Mouse (Mus musculus): ENCODE measurements around the gene Fgfr2. TPM values are rescaled to one million over a fixed set of nuclear protein-coding genes. Genes with fewer than 3 reads are reported as not detected.

The Fgfr2 gene
- polyA plus RNA-seq, 1 experiment = 114 TPM

GRCm38 (mm10) chr7:130827431-130827830, 2295.7 kb downstream of the Fgfr2 start:
- WGBS = 35% methylated on average over 3 of the region's 3 CpGs
- H3K4me1 ChIP-seq (ENCODE audit: control insufficient read depth, insufficient read depth, low read length) = no peaks in the 10 kb centered on the region
- H3K4me3 ChIP-seq (replicated peaks; ENCODE audit: extremely low read depth, low read depth, low read length) = no peak overlapping the region
- TF ChIP-seq CTCF (IDR thresholded peaks at IDR 0.05; ENCODE audit: insufficient read depth, low read length) = peak; percentile 39; the same call in 1 of the 2 replicates
- TF ChIP-seq POLR2A (IDR thresholded peaks at IDR 0.05; ENCODE audit: borderline replicate concordance, extremely low read depth, low read depth, low read length) = no peak
- peak; percentile 56 for DNase-seq

GRCm38 (mm10) chr7:130826343-130826742, 2296.8 kb downstream of the Fgfr2 start:
- no peak for DNase-seq
- H3K4me1 ChIP-seq (ENCODE audit: control insufficient read depth, insufficient read depth, low read length) = no peaks in the 10 kb centered on the region
- TF ChIP-seq CTCF (IDR thresholded peaks at IDR 0.05; ENCODE audit: insufficient read depth, low read length) (no peak), POLR2A (IDR thresholded peaks at IDR 0.05; ENCODE audit: borderline replicate concordance, extremely low read depth, low read depth, low read length) (no peak)
- 76% methylated on average over 3 of the region's 3 CpGs for WGBS
- H3K4me3 ChIP-seq (replicated peaks; ENCODE audit: extremely low read depth, low read depth, low read length) = no peak overlapping the region

GRCm38 (mm10) chr7:130823992-130824391, 2299.2 kb downstream of the Fgfr2 start:
- Histone ChIP-seq H3K4me1 (ENCODE audit: control insufficient read depth, insufficient read depth, low read length) (no peaks in the 10 kb centered on the region), H3K4me3 (replicated peaks; ENCODE audit: extremely low read depth, low read depth, low read length) (no peak overlapping the region)
- no peak for DNase-seq
- WGBS = 33% methylated on average over 9 of the region's 9 CpGs
- TF ChIP-seq POLR2A (IDR thresholded peaks at IDR 0.05; ENCODE audit: borderline replicate concordance, extremely low read depth, low read depth, low read length) (no peak), CTCF (IDR thresholded peaks at IDR 0.05; ENCODE audit: insufficient read depth, low read length) (no peak)

DNA sequence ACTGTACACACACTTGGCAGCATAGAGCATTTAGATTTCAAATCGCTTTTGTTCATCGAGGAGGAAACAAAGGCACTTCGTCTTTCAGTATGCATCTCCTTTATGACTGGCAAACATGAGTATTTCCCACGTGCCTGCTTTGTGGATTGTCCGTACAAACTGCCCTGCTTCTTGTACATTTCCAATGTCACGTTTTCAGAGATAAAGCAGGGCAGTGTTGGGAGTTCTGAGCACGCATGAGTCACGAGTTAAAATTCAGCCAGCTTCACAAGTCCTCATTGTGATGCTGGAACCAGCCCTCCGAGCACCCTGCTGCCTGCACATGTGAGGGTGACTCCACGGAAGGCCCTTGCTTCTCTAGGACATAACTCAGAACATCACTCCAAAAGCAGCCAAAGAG, 2303.5 kb downstream of the Fgfr2 start:
- 48% methylated on average over 10 of the region's 10 CpGs for WGBS

GRCm38 (mm10) chr7:130818813-130819212, 2304.3 kb downstream of the Fgfr2 start:
- 64% methylated on average over 5 of the region's 5 CpGs for WGBS
- no peaks in the 10 kb centered on the region for H3K4me1 ChIP-seq (ENCODE audit: control insufficient read depth, insufficient read depth, low read length)
- TF ChIP-seq POLR2A (IDR thresholded peaks at IDR 0.05; ENCODE audit: borderline replicate concordance, extremely low read depth, low read depth, low read length) = no peak
- TF ChIP-seq CTCF (IDR thresholded peaks at IDR 0.05; ENCODE audit: insufficient read depth, low read length) = no peak
- DNase-seq = no peak
- no peak overlapping the region for H3K4me3 ChIP-seq (replicated peaks; ENCODE audit: extremely low read depth, low read depth, low read length)

More for the DNA sequence above, 2303.5 kb downstream of the Fgfr2 start:
- H3K4me1 ChIP-seq (ENCODE audit: control insufficient read depth, insufficient read depth, low read length) = no peaks in the 10 kb centered on the region
- no peak for TF ChIP-seq POLR2A (IDR thresholded peaks at IDR 0.05; ENCODE audit: borderline replicate concordance, extremely low read depth, low read depth, low read length)
- TF ChIP-seq CTCF (IDR thresholded peaks at IDR 0.05; ENCODE audit: insufficient read depth, low read length) = no peak
- H3K4me3 ChIP-seq (replicated peaks; ENCODE audit: extremely low read depth, low read depth, low read length) = no peak overlapping the region
- no peak for DNase-seq

DNA sequence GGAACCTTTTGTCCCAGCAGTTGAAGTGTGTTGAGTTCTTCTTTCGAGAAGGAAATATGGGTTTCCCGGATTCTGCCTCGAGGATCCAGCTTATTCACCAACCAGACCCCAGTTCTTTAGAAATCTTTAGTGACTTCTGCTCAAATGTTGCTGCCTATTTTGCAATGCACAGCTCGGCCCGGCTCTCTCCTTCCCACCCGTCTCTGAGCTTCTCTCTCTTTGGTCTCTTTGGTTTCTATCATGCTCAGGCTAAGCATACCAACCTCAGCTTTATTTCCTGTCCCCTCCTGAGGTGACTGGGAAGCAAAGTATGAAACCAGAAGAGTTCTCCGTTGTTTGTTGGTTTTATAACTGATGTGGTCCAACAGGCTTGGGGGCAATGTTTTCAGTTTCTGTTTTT, 2306.9 kb downstream of the Fgfr2 start:
- DNase-seq = no peak
- H3K4me3 ChIP-seq (replicated peaks; ENCODE audit: extremely low read depth, low read depth, low read length) = no peak overlapping the region
- WGBS = 67% methylated on average over 7 of the region's 7 CpGs
- H3K4me1 ChIP-seq (ENCODE audit: control insufficient read depth, insufficient read depth, low read length) = no peaks in the 10 kb centered on the region
- no peak for TF ChIP-seq CTCF (IDR thresholded peaks at IDR 0.05; ENCODE audit: insufficient read depth, low read length)
- TF ChIP-seq POLR2A (IDR thresholded peaks at IDR 0.05; ENCODE audit: borderline replicate concordance, extremely low read depth, low read depth, low read length) = no peak

- no peak overlapping the region for H3K4me3 ChIP-seq (replicated peaks; ENCODE audit: extremely low read depth, low read depth, low read length)
- H3K4me1 ChIP-seq (ENCODE audit: control insufficient read depth, insufficient read depth, low read length) = no peaks in the 10 kb centered on the region
- TF ChIP-seq POLR2A (IDR thresholded peaks at IDR 0.05; ENCODE audit: borderline replicate concordance, extremely low read depth, low read depth, low read length) (no peak), CTCF (IDR thresholded peaks at IDR 0.05; ENCODE audit: insufficient read depth, low read length) (no peak)
- no peak for DNase-seq
- 95% methylated on average over 10 of the region's 10 CpGs for WGBS
Observed at GRCm38 (mm10) chr7:130815601-130816000, 2307.5 kb downstream of the Fgfr2 start.

GRCm38 (mm10) chr7:130812407-130812806, 2310.7 kb downstream of the Fgfr2 start:
- 49% methylated on average over 16 of the region's 16 CpGs for whole genome bisulfite sequencing
- Histone ChIP-seq H3K4me1 (ENCODE audit: control insufficient read depth, insufficient read depth, low read length) (peaks cover 7% of the 10 kb centered on the region), H3K4me3 (replicated peaks; ENCODE audit: extremely low read depth, low read depth, low read length) (no peak overlapping the region)
- no peak for TF ChIP-seq POLR2A (IDR thresholded peaks at IDR 0.05; ENCODE audit: borderline replicate concordance, extremely low read depth, low read depth, low read length)
- TF ChIP-seq CTCF (IDR thresholded peaks at IDR 0.05; ENCODE audit: insufficient read depth, low read length) = no peak
- DNase-seq = no peak

GRCm38 (mm10) chr7:130810238-130810637, 2312.9 kb downstream of the Fgfr2 start:
- peaks cover 7% of the 10 kb centered on the region for H3K4me1 ChIP-seq (ENCODE audit: control insufficient read depth, insufficient read depth, low read length)
- H3K4me3 ChIP-seq (replicated peaks; ENCODE audit: extremely low read depth, low read depth, low read length) = no peak overlapping the region
- WGBS = 80% methylated on average over 4 of the region's 4 CpGs
- DNase-seq = no peak
- TF ChIP-seq POLR2A (IDR thresholded peaks at IDR 0.05; ENCODE audit: borderline replicate concordance, extremely low read depth, low read depth, low read length) (no peak), CTCF (IDR thresholded peaks at IDR 0.05; ENCODE audit: insufficient read depth, low read length) (no peak)

- H3K4me1 ChIP-seq (ENCODE audit: control insufficient read depth, insufficient read depth, low read length) = peaks cover 7% of the 10 kb centered on the region
- H3K4me3 ChIP-seq (replicated peaks; ENCODE audit: extremely low read depth, low read depth, low read length) = no peak overlapping the region
- DNase-seq = no peak
- 15% methylated on average over 6 of the region's 6 CpGs for WGBS
- TF ChIP-seq CTCF (IDR thresholded peaks at IDR 0.05; ENCODE audit: insufficient read depth, low read length) (no peak), POLR2A (IDR thresholded peaks at IDR 0.05; ENCODE audit: borderline replicate concordance, extremely low read depth, low read depth, low read length) (no peak)
Observed at GRCm38 (mm10) chr7:130808694-130809093, 2314.5 kb downstream of the Fgfr2 start.
